Mouse (Mus musculus): ENCODE data around the gene Dars2. TPM values are rescaled to one million over a fixed set of nuclear protein-coding genes. Genes with fewer than 3 reads are reported as not detected.

Dars2 gene
- total and polyA plus RNA-seq, 3 experiments: 53.1 to 83.6 TPM; not detected in 1

- TF ChIP-seq TCF12 (IDR thresholded peaks at IDR 0.05; ENCODE audit: low read depth, low read length) (no peak), UBTF (IDR thresholded peaks at IDR 0.05; ENCODE audit: borderline replicate concordance, insufficient read depth, low read depth, low read length) (0 out of 2 replicates have a peak, but pooled peaks have one; percentile 25), POLR2A (IDR thresholded peaks at IDR 0.05; ENCODE audit: control insufficient read depth in 1 of 2, insufficient read depth in 1 of 2, low read depth in 1 of 2, low read length in 2 of 2, poor library complexity in 1 of 2) (peak; percentile 71 to 91), SIN3A (IDR thresholded peaks at IDR 0.05; ENCODE audit: low read length) (no peak), NRF1 (IDR thresholded peaks at IDR 0.05; ENCODE audit: insufficient read depth, low read depth, low read length, poor library complexity, severe bottlenecking) (no peak), POLR2AphosphoS5 (IDR thresholded peaks at IDR 0.05; ENCODE audit: borderline replicate concordance, low read depth, low read length) (peak; percentile 92; the same call in 1 of the 2 replicates)
- peak; percentile 95 for DNase-seq (ENCODE audit: low read depth, low spot score)
- no peak overlapping the region for H3K9ac ChIP-seq (ENCODE audit: control insufficient read depth, low read depth, low read length, poor library complexity, severe bottlenecking)
- H3K27me3 ChIP-seq (ENCODE audit: control insufficient read depth in 1 of 2, insufficient read depth in 2 of 2, low read length in 2 of 2): no peaks in the 10 kb centered on the region
- H3K36me3 ChIP-seq (ENCODE audit: control insufficient read depth in 1 of 2, insufficient read depth in 2 of 2, low read length in 2 of 2): peaks cover 2 to 27% of the 10 kb centered on the region in 2 experiments
- peak overlapping the region; percentile 67 for H3K27ac ChIP-seq (ENCODE audit: control insufficient read depth, low read depth, low read length)
- no peak overlapping the region for H3K4me3 ChIP-seq (ENCODE audit: control insufficient read depth in 1 of 2, insufficient read depth in 1 of 2, low read depth in 2 of 2, low read length in 2 of 2)
- H3K79me2 ChIP-seq (ENCODE audit: control insufficient read depth, insufficient read depth, low read length, poor library complexity): peaks cover 28% of the 10 kb centered on the region
- 0 out of 4 replicates have a peak, but pooled peaks cover 0 to 2% of the 10 kb centered on the region in 2 experiments for H3K4me1 ChIP-seq (ENCODE audit: control insufficient read depth in 1 of 2, insufficient read depth in 2 of 2, low read length in 2 of 2)
- H3K9me3 ChIP-seq (replicated peaks; ENCODE audit: insufficient read depth, low read length): no peaks in the 10 kb centered on the region
Measured at GRCm38 (mm10) chr1:161039741-161040425, 30.6 kb downstream of the Dars2 start.

- TF ChIP-seq POLR2A (IDR thresholded peaks at IDR 0.05; ENCODE audit: control insufficient read depth in 1 of 2, insufficient read depth in 1 of 2, low read depth in 1 of 2, low read length in 2 of 2, poor library complexity in 1 of 2): peak in 1 of 2 experiments; percentile 70; a peak in 2 of 4 replicates
- no peak for TF ChIP-seq RAD21 (IDR thresholded peaks at IDR 0.05; ENCODE audit: low read depth, low read length)
- H3K9me3 ChIP-seq (replicated peaks; ENCODE audit: insufficient read depth, low read length): no peaks in the 10 kb centered on the region
- peak; percentile 87 for DNase-seq (ENCODE audit: low read depth, low spot score)
- peak overlapping the region; percentile 56 for H3K9ac ChIP-seq (ENCODE audit: control insufficient read depth, low read depth, low read length, poor library complexity, severe bottlenecking)
- H3K79me2 ChIP-seq (ENCODE audit: control insufficient read depth, insufficient read depth, low read length, poor library complexity): peaks cover 32% of the 10 kb centered on the region
- H3K4me3 ChIP-seq (ENCODE audit: control insufficient read depth in 1 of 2, insufficient read depth in 1 of 2, low read depth in 2 of 2, low read length in 2 of 2): peak overlapping the region in 1 of 2 experiments; percentile 38; a peak in 2 of 4 replicates
- 0 out of 4 replicates have a peak, but pooled peaks cover 0 to 2% of the 10 kb centered on the region in 2 experiments for H3K4me1 ChIP-seq (ENCODE audit: control insufficient read depth in 1 of 2, insufficient read depth in 2 of 2, low read length in 2 of 2)
- H3K27ac ChIP-seq (ENCODE audit: control insufficient read depth, low read depth, low read length): peak overlapping the region; percentile 67
- H3K36me3 ChIP-seq (ENCODE audit: control insufficient read depth in 1 of 2, insufficient read depth in 2 of 2, low read length in 2 of 2): peaks cover 2 to 27% of the 10 kb centered on the region in 2 experiments
- no peaks in the 10 kb centered on the region for H3K27me3 ChIP-seq (ENCODE audit: control insufficient read depth in 1 of 2, insufficient read depth in 2 of 2, low read length in 2 of 2)
Measured at GRCm38 (mm10) chr1:161038968-161039721, 31.3 kb downstream of the Dars2 start.

GRCm38 (mm10) chr1:161038004-161038403 lies 32.5 kb downstream of the Dars2 start:
- H3K79me2 ChIP-seq (ENCODE audit: control insufficient read depth, insufficient read depth, low read length, poor library complexity): peaks cover 38% of the 10 kb centered on the region
- H3K27ac ChIP-seq (ENCODE audit: control insufficient read depth, low read depth, low read length): peak overlapping the region; percentile 78
- peaks cover 2 to 27% of the 10 kb centered on the region in 2 experiments for H3K36me3 ChIP-seq (ENCODE audit: control insufficient read depth in 1 of 2, insufficient read depth in 2 of 2, low read length in 2 of 2)
- TF ChIP-seq SIN3A (IDR thresholded peaks at IDR 0.05; ENCODE audit: low read length): no peak
- TF ChIP-seq POLR2AphosphoS5 (IDR thresholded peaks at IDR 0.05; ENCODE audit: borderline replicate concordance, low read depth, low read length): 0 out of 2 replicates have a peak, but pooled peaks have one; percentile 13
- no peak for TF ChIP-seq E2F4 (IDR thresholded peaks at IDR 0.05; ENCODE audit: borderline replicate concordance, low read depth, low read length)
- TF ChIP-seq MAFK (IDR thresholded peaks at IDR 0.05; ENCODE audit: borderline replicate concordance, low read depth, low read length): no peak
- no peak for TF ChIP-seq ZKSCAN1 (IDR thresholded peaks at IDR 0.05; ENCODE audit: low read depth, low read length)
- TF ChIP-seq TBP (IDR thresholded peaks at IDR 0.05; ENCODE audit: low read depth, low read length): no peak
- TF ChIP-seq POLR2A (IDR thresholded peaks at IDR 0.05; ENCODE audit: control insufficient read depth in 1 of 2, insufficient read depth in 1 of 2, low read depth in 1 of 2, low read length in 2 of 2, poor library complexity in 1 of 2): peak in 1 of 2 experiments; percentile 53; a peak in 1 of 4 replicates
- no peaks in the 10 kb centered on the region for H3K27me3 ChIP-seq (ENCODE audit: control insufficient read depth in 1 of 2, insufficient read depth in 2 of 2, low read length in 2 of 2)
- H3K9me3 ChIP-seq (replicated peaks; ENCODE audit: insufficient read depth, low read length): no peaks in the 10 kb centered on the region
- peak overlapping the region; percentile 98 for H3K9ac ChIP-seq (ENCODE audit: control insufficient read depth, low read depth, low read length, poor library complexity, severe bottlenecking)
- H3K4me1 ChIP-seq (ENCODE audit: control insufficient read depth in 1 of 2, insufficient read depth in 2 of 2, low read length in 2 of 2): 0 out of 4 replicates have a peak, but pooled peaks cover 0 to 2% of the 10 kb centered on the region in 2 experiments
- DNase-seq (ENCODE audit: low read depth, low spot score): peak; percentile 53
- peak overlapping the region; percentile 65 for H3K4me3 ChIP-seq (ENCODE audit: control insufficient read depth in 1 of 2, insufficient read depth in 1 of 2, low read depth in 2 of 2, low read length in 2 of 2)
